Mouse (Mus musculus): ENCODE measurements around the gene Coro2b. TPM values are rescaled to one million over a fixed set of nuclear protein-coding genes. Genes with fewer than 3 reads are reported as not detected.

The Coro2b gene
- polyA plus RNA-seq (2012; ENCODE audit: insufficient read depth, insufficient read length, low replicate concordance, missing spikeins) = not detected in 2 replicates

DNA sequence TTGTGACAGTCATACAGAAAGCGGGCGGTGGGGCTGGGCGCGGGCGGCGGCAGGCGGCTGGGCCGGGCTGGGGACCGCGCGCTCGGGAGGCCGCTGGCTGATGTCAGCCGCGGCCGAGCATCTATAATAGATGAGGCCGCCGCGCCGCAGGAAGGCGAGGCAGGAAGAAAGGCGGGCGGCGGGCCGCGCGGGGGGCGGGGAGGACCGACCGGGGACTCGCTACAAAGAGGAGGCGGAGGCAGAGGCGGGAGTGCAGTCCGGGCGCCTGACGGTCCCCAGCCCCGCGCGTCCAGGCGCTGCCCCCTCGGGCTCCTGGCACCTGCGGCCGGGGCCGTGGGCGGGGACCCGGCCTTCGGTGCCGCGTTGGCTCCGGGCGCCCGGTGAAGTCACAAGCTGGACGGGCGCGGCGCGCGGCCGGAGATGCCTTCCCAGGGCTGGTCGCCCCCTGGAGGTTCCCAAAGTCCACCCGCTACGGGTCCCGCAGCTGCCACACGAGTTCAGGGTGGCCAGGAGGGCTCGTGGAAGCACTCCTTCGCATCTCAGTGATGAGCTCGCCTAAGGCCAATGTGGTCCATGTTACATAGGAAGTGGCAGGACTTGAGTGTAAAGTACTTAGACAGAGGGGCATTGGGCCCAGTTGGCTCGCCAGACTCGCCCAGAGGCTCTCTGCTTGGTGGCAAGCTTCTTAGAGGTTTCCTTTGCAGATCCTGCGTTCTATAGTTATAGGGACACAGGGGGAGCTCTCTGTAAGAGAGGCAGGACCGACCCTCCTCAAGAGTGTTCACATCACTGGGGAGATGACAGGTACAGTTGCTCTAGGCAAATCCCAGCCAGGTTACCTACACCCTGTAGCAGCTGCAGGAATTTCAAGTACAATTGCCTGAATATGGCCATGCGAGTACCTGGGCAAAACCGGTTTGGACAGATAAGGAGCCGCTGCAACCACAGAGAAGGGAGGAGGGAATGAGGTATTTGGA is at the start of gene Coro2b:
Coro2b (minus strand) TSS at position 390 of the 977 bp plus-strand sequence.
- WGBS = 2% methylated on average over 74 of the region's 74 CpGs
- Histone ChIP-seq H3K4me1 (ENCODE audit: control insufficient read depth, insufficient read depth, low read length) (peaks cover 45% of the 10 kb centered on the region), H3K4me3 (ENCODE audit: insufficient read depth, low read depth, low read length) (peak within 1 kb of the TSS; percentile 79), H3K27ac (ENCODE audit: insufficient read depth, low read depth, low read length) (peak within 1 kb of the TSS; percentile 81)
- no peak; the same call in 1 of the 2 replicates for TF ChIP-seq POLR2A (IDR thresholded peaks at IDR 0.05; ENCODE audit: insufficient read depth, low read depth, low read length)
- TF ChIP-seq CTCF (IDR thresholded peaks at IDR 0.05; ENCODE audit: insufficient read depth, low read depth, low read length) = no peak

DNA sequence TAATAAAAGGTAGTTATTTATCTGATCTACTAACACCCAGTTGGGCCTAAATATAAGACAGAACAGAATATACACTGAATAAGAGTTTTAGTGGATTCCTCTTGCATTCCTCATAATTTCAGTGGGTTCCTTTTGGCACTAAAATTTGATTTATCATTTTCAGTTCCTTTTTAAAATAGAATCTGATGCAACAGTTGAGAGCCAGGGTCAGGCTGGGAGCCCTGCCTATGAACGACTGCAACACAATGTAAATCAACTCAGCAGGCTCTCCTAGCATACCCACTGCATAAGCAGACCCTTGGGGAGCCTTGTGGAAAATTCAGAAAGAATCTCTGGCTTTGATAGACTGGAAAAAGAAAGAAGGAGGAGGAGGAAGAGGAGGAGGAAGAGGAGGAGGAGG is 40.7 kb upstream of the Coro2b start:
- H3K4me3 ChIP-seq (ENCODE audit: insufficient read depth, low read depth, low read length) = no peak overlapping the region
- no peak overlapping the region for H3K27ac ChIP-seq (ENCODE audit: insufficient read depth, low read depth, low read length)
- TF ChIP-seq POLR2A (IDR thresholded peaks at IDR 0.05; ENCODE audit: insufficient read depth, low read depth, low read length) (no peak), CTCF (IDR thresholded peaks at IDR 0.05; ENCODE audit: insufficient read depth, low read depth, low read length) (no peak)
- 60% methylated on average over 1 of the region's 1 CpGs for WGBS
- no peaks in the 10 kb centered on the region for H3K4me1 ChIP-seq (ENCODE audit: control insufficient read depth, insufficient read depth, low read length)

- H3K4me1 ChIP-seq (ENCODE audit: control insufficient read depth, insufficient read depth, low read length) = no peaks in the 10 kb centered on the region
- WGBS = 84% methylated on average over 6 of the region's 6 CpGs
- no peak for TF ChIP-seq CTCF (IDR thresholded peaks at IDR 0.05; ENCODE audit: insufficient read depth, low read depth, low read length)
- no peak for TF ChIP-seq POLR2A (IDR thresholded peaks at IDR 0.05; ENCODE audit: insufficient read depth, low read depth, low read length)
- no peak overlapping the region for H3K4me3 ChIP-seq (ENCODE audit: insufficient read depth, low read depth, low read length)
- no peak overlapping the region for H3K27ac ChIP-seq (ENCODE audit: insufficient read depth, low read depth, low read length)
These were observed 32.3 kb upstream of the Coro2b start for GRCm38 (mm10) chr9:62569121-62569520.

DNA sequence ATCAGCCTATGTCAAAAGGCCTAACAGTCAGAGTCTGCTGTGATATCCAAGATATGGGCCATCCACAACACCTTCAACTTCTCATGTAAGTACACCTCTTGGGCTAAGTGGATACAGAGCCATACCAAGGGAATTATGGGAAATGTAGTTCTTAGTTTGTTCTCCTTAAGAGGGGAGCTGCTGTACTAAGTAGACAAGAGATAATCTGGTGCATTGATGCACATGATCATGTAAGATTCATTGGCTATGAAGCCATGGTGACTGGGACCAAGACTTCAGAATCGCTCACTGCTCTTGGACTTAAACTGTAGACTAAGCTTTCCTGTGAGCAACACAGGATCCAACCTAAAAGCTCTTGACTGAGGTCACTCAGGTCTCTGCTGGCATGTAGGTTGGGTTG is 31.0 kb upstream of the Coro2b start:
- TF ChIP-seq POLR2A (IDR thresholded peaks at IDR 0.05; ENCODE audit: insufficient read depth, low read depth, low read length) (no peak), CTCF (IDR thresholded peaks at IDR 0.05; ENCODE audit: insufficient read depth, low read depth, low read length) (no peak)
- no peak overlapping the region for H3K27ac ChIP-seq (ENCODE audit: insufficient read depth, low read depth, low read length)

GRCm38 (mm10) chr9:62562236-62562635 is 25.4 kb upstream of the Coro2b start:
- peaks cover 6% of the 10 kb centered on the region for H3K4me1 ChIP-seq (ENCODE audit: control insufficient read depth, insufficient read depth, low read length)

More for the DNA sequence above, 31.0 kb upstream of the Coro2b start:
- WGBS = 97% methylated on average over 1 of the region's 1 CpGs
- no peaks in the 10 kb centered on the region for H3K4me1 ChIP-seq (ENCODE audit: control insufficient read depth, insufficient read depth, low read length)
- no peak overlapping the region for H3K4me3 ChIP-seq (ENCODE audit: insufficient read depth, low read depth, low read length)

DNA sequence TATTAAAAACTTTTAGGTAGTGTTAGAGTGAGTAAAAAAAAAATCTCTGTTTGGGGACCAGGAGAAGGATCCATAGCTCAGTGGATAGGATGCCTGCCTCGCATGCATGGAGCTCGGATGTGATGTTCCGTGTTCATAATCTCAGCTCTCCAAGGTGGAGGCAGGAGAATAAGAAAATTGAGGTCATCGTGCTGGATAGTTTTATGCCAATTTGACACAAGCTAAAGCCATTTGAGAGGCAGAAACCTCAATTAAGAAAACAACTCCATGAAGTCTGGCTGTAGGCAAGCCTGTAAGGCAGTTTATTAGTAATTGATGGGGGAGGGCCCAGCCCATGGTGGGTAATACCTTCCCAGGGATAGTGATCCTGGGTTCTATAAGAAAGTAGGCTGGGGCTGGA is 23.6 kb upstream of the Coro2b start:
- WGBS = 90% methylated on average over 4 of the region's 4 CpGs
- H3K27ac ChIP-seq (ENCODE audit: insufficient read depth, low read depth, low read length) = no peak overlapping the region
- no peak overlapping the region for H3K4me3 ChIP-seq (ENCODE audit: insufficient read depth, low read depth, low read length)
- no peak for TF ChIP-seq POLR2A (IDR thresholded peaks at IDR 0.05; ENCODE audit: insufficient read depth, low read depth, low read length)
- TF ChIP-seq CTCF (IDR thresholded peaks at IDR 0.05; ENCODE audit: insufficient read depth, low read depth, low read length) = no peak
- H3K4me1 ChIP-seq (ENCODE audit: control insufficient read depth, insufficient read depth, low read length) = peaks cover 6% of the 10 kb centered on the region

More at GRCm38 (mm10) chr9:62562236-62562635, 25.4 kb upstream of the Coro2b start:
- TF ChIP-seq POLR2A (IDR thresholded peaks at IDR 0.05; ENCODE audit: insufficient read depth, low read depth, low read length) (no peak), CTCF (IDR thresholded peaks at IDR 0.05; ENCODE audit: insufficient read depth, low read depth, low read length) (no peak)
- H3K4me3 ChIP-seq (ENCODE audit: insufficient read depth, low read depth, low read length) = no peak overlapping the region
- no peak overlapping the region for H3K27ac ChIP-seq (ENCODE audit: insufficient read depth, low read depth, low read length)
- WGBS = 91% methylated on average over 6 of the region's 6 CpGs

GRCm38 (mm10) chr9:62560006-62560405 is 23.2 kb upstream of the Coro2b start:
- TF ChIP-seq CTCF (IDR thresholded peaks at IDR 0.05; ENCODE audit: insufficient read depth, low read depth, low read length) = no peak
- no peak for TF ChIP-seq POLR2A (IDR thresholded peaks at IDR 0.05; ENCODE audit: insufficient read depth, low read depth, low read length)
- Histone ChIP-seq H3K4me1 (ENCODE audit: control insufficient read depth, insufficient read depth, low read length) (peaks cover 6% of the 10 kb centered on the region), H3K4me3 (ENCODE audit: insufficient read depth, low read depth, low read length) (no peak overlapping the region), H3K27ac (ENCODE audit: insufficient read depth, low read depth, low read length) (peak overlapping the region; percentile 21; the same call in 1 of the 2 replicates)
- WGBS = 30% methylated on average over 5 of the region's 5 CpGs

DNA sequence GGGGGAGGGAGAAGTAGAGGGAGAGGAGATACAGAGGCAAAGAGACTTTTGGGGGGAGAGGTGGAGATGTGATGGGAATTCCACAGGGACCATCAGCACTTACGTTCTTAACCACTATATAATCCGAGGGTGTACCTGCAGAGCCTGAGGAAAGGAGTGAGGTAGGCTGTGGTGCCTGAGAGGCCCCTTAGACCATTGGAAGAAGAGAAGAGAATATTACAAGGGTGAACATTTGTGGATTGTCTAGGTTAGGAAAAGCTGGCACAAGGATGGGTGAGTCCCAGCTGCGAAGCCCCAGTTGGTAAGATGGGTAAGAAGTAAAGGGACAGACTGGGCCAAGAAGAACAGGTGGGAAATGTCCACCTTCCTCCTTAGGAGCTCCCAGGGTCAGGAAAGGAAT is 22.6 kb upstream of the Coro2b start:
- TF ChIP-seq CTCF (IDR thresholded peaks at IDR 0.05; ENCODE audit: insufficient read depth, low read depth, low read length) (no peak), POLR2A (IDR thresholded peaks at IDR 0.05; ENCODE audit: insufficient read depth, low read depth, low read length) (no peak)
- Histone ChIP-seq H3K4me1 (ENCODE audit: control insufficient read depth, insufficient read depth, low read length) (peaks cover 9% of the 10 kb centered on the region), H3K27ac (ENCODE audit: insufficient read depth, low read depth, low read length) (peak overlapping the region; percentile 21; the same call in 1 of the 2 replicates), H3K4me3 (ENCODE audit: insufficient read depth, low read depth, low read length) (no peak overlapping the region)
- WGBS = 95% methylated on average over 3 of the region's 3 CpGs

DNA sequence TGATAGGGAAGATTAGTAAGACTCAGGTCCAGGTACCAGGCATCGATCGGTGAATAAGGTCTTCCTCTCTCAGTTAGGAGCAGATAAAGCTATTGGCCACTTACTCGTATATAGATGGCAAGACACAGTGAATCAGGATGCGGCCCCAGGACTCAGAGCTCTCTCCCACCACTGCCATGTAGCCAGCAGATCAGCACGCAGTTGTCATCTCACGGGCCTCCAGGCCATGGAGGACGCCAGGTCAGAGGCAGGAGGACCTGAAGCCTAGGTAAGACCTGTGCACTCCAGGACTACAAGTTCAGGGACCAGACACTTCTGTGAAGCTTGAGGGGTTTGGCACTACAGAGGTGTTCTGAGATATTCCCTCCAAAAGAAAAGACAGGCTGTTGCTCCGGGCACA is 21.2 kb upstream of the Coro2b start:
- no peak for TF ChIP-seq POLR2A (IDR thresholded peaks at IDR 0.05; ENCODE audit: insufficient read depth, low read depth, low read length)
- TF ChIP-seq CTCF (IDR thresholded peaks at IDR 0.05; ENCODE audit: insufficient read depth, low read depth, low read length) = no peak
- Histone ChIP-seq H3K4me1 (ENCODE audit: control insufficient read depth, insufficient read depth, low read length) (peaks cover 19% of the 10 kb centered on the region), H3K27ac (ENCODE audit: insufficient read depth, low read depth, low read length) (no peak overlapping the region), H3K4me3 (ENCODE audit: insufficient read depth, low read depth, low read length) (no peak overlapping the region)
- WGBS = 95% methylated on average over 8 of the region's 8 CpGs

Data from olfactory bulb, adult 2 months (tissue).